Mouse (Mus musculus) liver, adult 2 months (tissue): ENCODE data around the gene Tcf21.

ENCODE experiments used
- CTCF ChIP-seq: fragments of 200-500 bp; IDR thresholded peaks from 2 replicates; pipeline ENCODE4 v1.5.1; 2011; ENCODE audit warnings: low read depth, low read length, control low read depth
- POLR2A ChIP-seq: fragments of 200-500 bp; IDR thresholded peaks from 2 replicates; pipeline ENCODE4 v1.6.1; 2011; ENCODE audit warnings: low read length, control low read depth; ENCODE audit not compliant: insufficient read depth; ENCODE audit errors: extremely low read depth

- TF ChIP-seq CTCF, result no peak
- TF ChIP-seq POLR2A, result no peak
Measured at GRCm38 (mm10) chr10:22821267-22821666, 1.3 kb upstream of the Tcf21 start.
